Mouse (Mus musculus) adrenal gland, postnatal 36 days (tissue): ENCODE data around the gene Prim2. TPM values are rescaled to one million over a fixed set of nuclear protein-coding genes. Genes with fewer than 3 reads are reported as not detected.

Experiments used
- DNase-seq, 2 experiments: peaks; one replicate each; pipeline ENCODE4 v3.0.0; 2021; ENCODE audit warnings: mixed read lengths in 1 of 2
- total RNA-seq, 2 experiments: library from RNA; stranded (reverse); gene quantifications; 2 replicates each; pipeline ENCODE4 v1.2.3; 2021

Gene Prim2
- total RNA-seq, 2 experiments from 2014 or later, result 5.6 to 5.8 TPM

GRCm38 (mm10) chr1:33488372-33488771, 181.2 kb downstream of the Prim2 start:
- no peak for DNase-seq

- DNase-seq, result no peak
Observed at GRCm38 (mm10) chr1:33483746-33484145, 185.8 kb downstream of the Prim2 start.

DNA sequence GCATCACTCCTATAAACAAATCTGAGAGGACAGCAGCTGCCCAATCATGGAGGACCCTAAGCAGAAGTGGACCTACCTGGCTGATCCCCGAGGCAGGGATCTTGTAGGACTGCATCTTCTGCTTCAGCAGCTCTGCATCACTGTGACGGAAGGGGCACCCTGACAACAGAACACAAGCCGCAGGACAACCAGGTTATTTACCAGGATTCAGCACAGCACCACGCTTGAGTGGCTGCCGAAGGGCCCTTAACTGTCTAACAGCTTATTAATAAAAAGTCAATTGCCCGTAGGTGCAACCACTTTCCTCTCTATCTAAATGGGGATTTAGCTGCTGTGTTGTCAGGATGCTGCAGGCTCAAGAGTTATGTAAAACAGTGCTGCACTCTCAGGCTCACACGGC, 189.2 kb downstream of the Prim2 start:
- no peak for DNase-seq

GRCm38 (mm10) chr1:33471069-33471468, 198.5 kb downstream of the Prim2 start:
- DNase-seq, result no peak

- no peak for DNase-seq
Observed at GRCm38 (mm10) chr1:33470222-33470621, 199.4 kb downstream of the Prim2 start.

DNA sequence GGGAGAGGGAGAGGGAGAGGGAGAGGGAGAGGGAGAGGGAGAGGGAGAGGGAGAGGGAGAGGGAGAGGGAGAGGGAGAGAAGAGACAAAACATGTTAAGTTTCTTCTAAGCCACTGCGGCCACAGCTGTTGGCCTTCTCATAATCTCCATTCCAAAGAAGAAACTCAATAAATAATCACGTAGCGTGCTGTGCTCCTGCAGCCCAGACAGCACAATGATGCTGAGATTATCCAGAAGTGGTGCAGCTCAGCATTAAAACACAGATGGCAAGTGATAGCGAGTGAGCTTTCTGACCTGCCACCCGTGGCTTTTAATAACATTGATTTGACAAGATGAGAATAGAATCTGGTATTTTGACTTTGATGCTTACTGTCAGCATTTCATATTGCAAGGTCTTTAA, 205.4 kb downstream of the Prim2 start:
- DNase-seq, result no peak

GRCm38 (mm10) chr1:33460703-33461102, 208.9 kb downstream of the Prim2 start:
- DNase-seq, result no peak

DNA sequence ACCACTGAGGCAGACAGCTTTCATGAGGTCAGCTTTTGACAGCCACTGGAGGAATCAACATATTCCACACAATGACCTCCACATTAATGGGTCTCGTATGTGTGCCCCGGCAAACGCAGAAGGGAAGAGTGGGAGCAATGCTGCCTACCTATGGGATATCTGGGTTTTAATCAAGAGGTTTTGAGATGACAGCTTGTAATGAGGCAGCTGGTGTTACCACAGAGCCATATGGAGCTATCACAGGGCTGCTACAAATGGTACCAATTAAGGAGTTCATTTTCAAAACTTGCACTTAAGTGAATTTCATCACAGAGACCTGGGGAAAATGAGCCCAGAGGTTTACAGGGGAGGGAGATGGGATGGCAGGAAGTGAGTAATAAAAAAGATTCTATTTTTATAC, 209.3 kb downstream of the Prim2 start:
- no peak for DNase-seq

GRCm38 (mm10) chr1:33458950-33459349, 210.6 kb downstream of the Prim2 start:
- DNase-seq, result no peak

- no peak for DNase-seq
Observed at GRCm38 (mm10) chr1:33454251-33454650, 215.3 kb downstream of the Prim2 start.

DNA sequence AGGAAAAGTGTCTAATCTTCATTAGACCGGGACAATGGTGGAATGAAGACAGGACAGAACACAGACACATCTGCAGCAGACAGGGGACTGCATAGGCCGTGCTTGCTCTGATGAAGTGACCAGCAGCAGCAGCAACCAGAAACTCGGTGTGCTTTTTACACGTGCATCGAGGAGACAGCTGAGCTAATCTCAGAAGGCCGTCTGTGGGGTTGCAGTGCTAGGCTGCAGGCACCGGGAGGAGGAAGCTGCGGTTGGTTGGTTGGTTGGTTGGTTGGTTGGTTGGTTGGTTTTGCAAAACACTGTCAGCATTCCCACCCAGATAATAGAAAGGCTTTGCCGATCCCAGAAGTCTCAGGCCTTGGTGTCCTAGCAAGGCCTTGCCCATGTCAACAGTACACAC, 216.3 kb downstream of the Prim2 start:
- DNase-seq, result no peak

DNA sequence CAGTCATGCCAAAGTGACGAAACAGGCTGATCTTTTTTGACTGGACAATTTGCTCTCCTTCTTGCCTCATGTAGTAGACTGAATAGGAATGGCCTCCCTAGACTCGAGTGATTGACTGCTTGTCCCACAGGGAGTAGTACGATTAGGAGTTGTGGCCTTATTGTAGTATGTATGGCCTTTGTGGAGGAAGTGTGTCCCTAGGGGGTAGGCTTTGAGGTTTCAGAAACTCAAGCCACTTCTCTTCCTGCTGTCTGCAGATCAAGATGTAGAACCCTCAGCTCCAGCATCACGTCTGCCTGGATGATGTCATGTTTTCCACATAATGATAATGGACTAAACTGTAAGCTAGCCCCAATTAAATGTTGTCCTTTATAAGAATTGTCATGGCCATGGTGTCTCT, 222.4 kb downstream of the Prim2 start:
- DNase-seq, result no peak

- no peak for DNase-seq
Observed at GRCm38 (mm10) chr1:33436167-33436566, 233.4 kb downstream of the Prim2 start.

Other genes with a start within 250 kb of the Prim2 start
- gene Rab23, start 50.1 kb upstream of the Prim2 start, total RNA-seq, result 10 to 100 TPM; 10.3 to 11.9 TPM
- 10 to 100 TPM; 14.6 to 17.0 TPM for gene Bag2, start 88.0 kb upstream of the Prim2 start, total RNA-seq
- 10 to 100 TPM; 35.3 to 38.5 TPM for gene Zfp451, start 144.8 kb upstream of the Prim2 start, total RNA-seq
- 1 to 10 TPM; 1.2 TPM for gene Bend6, start 238.0 kb upstream of the Prim2 start, total RNA-seq
- 100 to 1,000 TPM; 135 to 163 TPM for gene Dst, start 238.4 kb upstream of the Prim2 start, total RNA-seq